In the genomic region with DNA sequence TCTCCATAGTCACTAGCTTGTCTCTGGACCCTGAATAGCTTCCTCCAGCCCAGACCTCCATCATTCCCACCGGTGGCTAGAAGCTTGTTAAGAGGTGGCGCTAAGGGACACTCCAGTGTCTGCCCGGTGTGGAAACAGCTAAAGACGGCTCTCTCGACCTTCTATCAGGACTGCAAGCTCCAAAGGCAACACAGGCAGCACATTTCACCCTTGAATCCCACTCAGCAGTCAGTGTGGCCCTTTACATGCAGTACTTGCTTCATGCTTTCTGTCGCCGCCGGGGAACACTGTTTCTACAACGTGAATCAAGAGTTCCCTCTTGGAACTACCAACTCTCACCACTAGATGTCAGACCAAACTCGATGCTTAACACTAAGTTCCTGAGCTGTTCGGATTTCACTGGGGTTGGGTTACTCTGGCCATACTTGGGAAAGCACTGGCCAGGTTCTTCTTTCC, we compare ENCODE assay signal across 8 mouse cellular contexts. TPM values are rescaled to one million over a fixed set of nuclear protein-coding genes. Genes with fewer than 3 reads are reported as not detected.
A peak's percentile ranks its signal among the peaks of the same experiment; 100 is the strongest.
DNase-seq lines count a peak whose midpoint lies in the region; ATAC-seq and TF ChIP-seq lines count a peak whose summit lies in the region.

No protein-coding gene starts in this region.

- TF ChIP-seq CTCF in liver, adult 2 months (IDR thresholded peaks at IDR 0.05; ENCODE audit: low read depth, low read length), result peak; percentile 27; the same call in 1 of the 2 replicates

- no peaks in the 10 kb centered on the region for H3K4me1 ChIP-seq in heart, embryonic 16.5 days (ENCODE audit: control insufficient read depth, insufficient read depth, low read length)
- peaks cover 2% of the 10 kb centered on the region for H3K4me1 ChIP-seq in liver, adult 2 months (ENCODE audit: control insufficient read depth, insufficient read depth, low read length)

- DNase-seq in MEL-GATA-1-ER (ENCODE audit: extremely low read depth, low read depth), result peak; percentile 62
- DNase-seq in c-Kit-positive CD71-negative TER-119-negative erythroid progenitor cells, embryonic 14.5 days (ENCODE audit: low read depth), result peak; percentile 56
- peak; percentile 56 for DNase-seq in fibroblast of lung, adult 2 months (ENCODE audit: low read depth)
- peak; percentile 74 for DNase-seq in kidney, postnatal 14 days
- peak; percentile 56 for DNase-seq in liver, adult 2 months (ENCODE audit: extremely low read depth, low read depth, low spot score)
- peak; percentile 1 to 14 for DNase-seq in natural killer cell, adult 2 months (ENCODE audit: low spot score in 2 of 2)
- peak; percentile 37 for DNase-seq in testis, postnatal 14 days (ENCODE audit: low spot score)

- peak overlapping the region; percentile 57 for H3K4me2 ChIP-seq in heart, embryonic 16.5 days (ENCODE audit: low read depth, low read length)

- peak overlapping the region; percentile 14 for H3K4me3 ChIP-seq in heart, embryonic 16.5 days (ENCODE audit: low read length)
- H3K4me3 ChIP-seq in liver, adult 2 months (ENCODE audit: insufficient read depth, low read depth, low read length), result no peak overlapping the region

- 0 out of 2 replicates have a peak overlapping the region, but pooled peaks have one; percentile 24 for H3K9ac ChIP-seq in heart, embryonic 16.5 days (ENCODE audit: low read length)
- H3K9ac ChIP-seq in liver, adult 2 months (ENCODE audit: low read depth, low read length), result peak overlapping the region; percentile 52

- no peaks in the 10 kb centered on the region for H3K9me3 ChIP-seq in heart, embryonic 16.5 days (replicated peaks; ENCODE audit: control insufficient read depth, low read length)

- peak; percentile 52; the same call in 1 of the 2 replicates for ATAC-seq in heart, embryonic 16.5 days (replicated peaks; ENCODE audit: extremely low read depth, insufficient read depth, low FRiP score)

- H3K79me2 ChIP-seq in liver, adult 2 months (ENCODE audit: control insufficient read depth, insufficient read depth, low read length), result no peaks in the 10 kb centered on the region

- TF ChIP-seq POLR2A in liver, adult 2 months (IDR thresholded peaks at IDR 0.05; ENCODE audit: extremely low read depth, insufficient read depth, low read length), result no peak

- no peak overlapping the region for H3K27ac ChIP-seq in heart, embryonic 16.5 days (ENCODE audit: low read length)
- no peak overlapping the region for H3K27ac ChIP-seq in liver, adult 2 months (replicated peaks; ENCODE audit: insufficient read depth, low read depth, low read length)

- no peaks in the 10 kb centered on the region for H3K36me3 ChIP-seq in heart, embryonic 16.5 days (ENCODE audit: control insufficient read depth, insufficient read depth)
- no peaks in the 10 kb centered on the region for H3K36me3 ChIP-seq in liver, adult 2 months (ENCODE audit: control insufficient read depth, insufficient read depth, low read length)

- 9% methylated on average over 11 of the region's 11 CpGs for WGBS in heart, embryonic 16.5 days
- WGBS in liver, adult 2 months, result 14% methylated on average over 11 of the region's 11 CpGs

- H3K27me3 ChIP-seq in heart, embryonic 16.5 days (ENCODE audit: control insufficient read depth, insufficient read depth, low read length), result no peaks in the 10 kb centered on the region
- H3K27me3 ChIP-seq in liver, adult 2 months (ENCODE audit: control insufficient read depth, insufficient read depth, low read length), result no peaks in the 10 kb centered on the region

RNA-seq across cellular contexts. Expression of a gene that starts 16.2 kb away (rescaled TPM):
- polyA plus RNA-seq in heart, embryonic 16.5 days (2015; fragmentation: Nextera tagmentation; extraction: Ambion mirVana), result 0.28 and 0.31 TPM in 2 replicates
- not detected in 2 replicates for total RNA-seq in liver, adult 2 months (2014; rRNA removed)
- polyA plus RNA-seq in liver, adult 2 months (2012; rRNA removed), result not detected in 2 replicates

RNA-seq across cellular contexts. Expression of a gene that starts 42.6 kb away (rescaled TPM):
- polyA plus RNA-seq in heart, embryonic 16.5 days (2015; fragmentation: Nextera tagmentation; extraction: Ambion mirVana), result 0.22 and 0.98 TPM in 2 replicates
- total RNA-seq in liver, adult 2 months (2014; rRNA removed), result not detected in 2 replicates
- polyA plus RNA-seq in liver, adult 2 months (2012; rRNA removed), result not detected in 2 replicates

RNA-seq across cellular contexts. Expression of a gene that starts 55.9 kb away (rescaled TPM):
- polyA plus RNA-seq in heart, embryonic 16.5 days (2015; fragmentation: Nextera tagmentation; extraction: Ambion mirVana), result 28.7 and 32.7 TPM in 2 replicates
- total RNA-seq in liver, adult 2 months (2014; rRNA removed), result 0.28 and 0.54 TPM in 2 replicates
- polyA plus RNA-seq in liver, adult 2 months (2012; rRNA removed), result not detected in 2 replicates

Comparison
In these comparisons a context has a peak if more than half of its experiments do, and no peak if none do; other contexts are left out.
1. DNase-seq: peak in every context shown above with its lines; median percentile 74 in kidney, postnatal 14 days; 62 in MEL-GATA-1-ER; 56 in c-Kit-positive CD71-negative TER-119-negative erythroid progenitor cells, embryonic 14.5 days; 56 in fibroblast of lung, adult 2 months; 56 in liver, adult 2 months; 37 in testis, postnatal 14 days; 8 in natural killer cell, adult 2 months.
2. RNA of a gene that starts 55.9 kb away (polyA plus RNA-seq): 28.7 to 32.7 TPM in heart, embryonic 16.5 days; not detected in liver, adult 2 months; every median in the first group is over 10 times any median in the second.